Mouse (Mus musculus) kidney, adult 10 weeks (tissue): ENCODE measurements around the gene Cd209d. TPM values are rescaled to one million over a fixed set of nuclear protein-coding genes. Genes with fewer than 3 reads are reported as not detected.

Experiments used
- polyA plus RNA-seq: library from polyadenylated mRNA; stranded (reverse); fragments of 350-450 nt; fragmentation: Illumina TruSeq; extraction: RNeasy Lipid Tissue Mini Kit (QIAGEN cat#74804); gene quantifications from one replicate; pipeline ENCODE4 v1.2.3, GENCODE M21; 2014; ENCODE audit warnings: low read depth, low replicate concordance

Gene Cd209d
- polyA plus RNA-seq = not detected

GRCm38 (mm10) chr8:3878455-3878854 lies at the start of gene Cd209d:
TSS of gene Cd209d (minus strand) at chr8:3878555.

GRCm38 (mm10) chr8:3926744-3927143 lies 48.4 kb upstream of the Cd209d start, which contains the start of gene Cd209b:
TSS of gene Cd209b (minus strand) at chr8:3926844.

GRCm38 (mm10) chr8:3854209-3854608 lies 24.1 kb downstream of the Cd209d start, which contains the start of gene Cd209e:
TSS of gene Cd209e (minus strand) at chr8:3854309.

Other genes starting within 250 kb of the Cd209d start
- gene Stxbp2, start 247.6 kb downstream of the Cd209d start, polyA plus RNA-seq = 18.8 TPM
- gene Retn, start 222.8 kb downstream of the Cd209d start, polyA plus RNA-seq = 1.3 TPM
- gene Mcemp1, start 212.8 kb downstream of the Cd209d start, polyA plus RNA-seq = not detected
- gene Fcor, start 206.2 kb downstream of the Cd209d start, polyA plus RNA-seq = not detected
- 7.9 TPM for gene Trappc5, start 202.3 kb downstream of the Cd209d start, polyA plus RNA-seq
- not detected for gene Fcer2a, start 184.4 kb downstream of the Cd209d start, polyA plus RNA-seq
- not detected for gene Clec4g, start 157.9 kb downstream of the Cd209d start, polyA plus RNA-seq
- 3.9 TPM for gene Cd209a, start 129.6 kb downstream of the Cd209d start, polyA plus RNA-seq
- not detected for gene Cd209e, start 24.2 kb downstream of the Cd209d start, polyA plus RNA-seq
- gene Cd209b, start 48.3 kb upstream of the Cd209d start, polyA plus RNA-seq = not detected
- gene Cd209c, start 76.2 kb upstream of the Cd209d start, polyA plus RNA-seq = not detected
- not detected for gene Cd209f, start 227.3 kb upstream of the Cd209d start, polyA plus RNA-seq